ENCODE assay signal across 8 mouse cellular contexts in genomic region chr14:62331866-62332619, GRCm38 (mm10). TPM values are rescaled to one million over a fixed set of nuclear protein-coding genes. Genes with fewer than 3 reads are reported as not detected.
DNase-seq lines count a peak whose midpoint lies in the region; ATAC-seq lines count a peak whose summit lies in the region.

No protein-coding gene starts in this region.

- peak overlapping the region; percentile 73 for H3K4me2 ChIP-seq in hindbrain, embryonic 16.5 days (ENCODE audit: low read length)

- H3K27ac ChIP-seq in hindbrain, embryonic 16.5 days (ENCODE audit: low read depth, low read length), result peak overlapping the region; percentile 85
- H3K27ac ChIP-seq in macrophage, result peak overlapping the region; percentile 73

- H3K4me3 ChIP-seq in hindbrain, embryonic 16.5 days (ENCODE audit: low read length), result peak overlapping the region; percentile 78
- peak overlapping the region; percentile 72 for H3K4me3 ChIP-seq in macrophage (ENCODE audit: inconsistent target)

- H3K9ac ChIP-seq in hindbrain, embryonic 16.5 days (ENCODE audit: low read depth, low read length), result peak overlapping the region; percentile 83

- under 1% methylated on average over 50 of the region's 62 CpGs for WGBS in hindbrain, embryonic 16.5 days
- under 1% methylated on average over 62 of the region's 62 CpGs for WGBS in macrophage (ENCODE audit: missing documents)

- peaks cover 47% of the 10 kb centered on the region for H3K79me2 ChIP-seq in macrophage (ENCODE audit: inconsistent target)

- peak; percentile 93 for ATAC-seq in hindbrain, embryonic 16.5 days

- H3K9me3 ChIP-seq in hindbrain, embryonic 16.5 days (ENCODE audit: control insufficient read depth, low read length), result no peaks in the 10 kb centered on the region

- H3K27me3 ChIP-seq in hindbrain, embryonic 16.5 days (replicated peaks; ENCODE audit: control insufficient read depth, insufficient read depth, low read length), result no peaks in the 10 kb centered on the region

- H3K4me1 ChIP-seq in hindbrain, embryonic 16.5 days (ENCODE audit: control insufficient read depth, insufficient read depth, low read depth, low read length), result peaks cover 13% of the 10 kb centered on the region

- H3K36me3 ChIP-seq in hindbrain, embryonic 16.5 days (ENCODE audit: control insufficient read depth, insufficient read depth, low read length), result no peaks in the 10 kb centered on the region
- H3K36me3 ChIP-seq in macrophage (ENCODE audit: inconsistent target), result no peaks in the 10 kb centered on the region

- peak; percentile 87 for DNase-seq in R1 (ENCODE audit: low read depth, low spot score)
- peak; percentile 90 to 93 for DNase-seq in cerebellum, postnatal 25 days
- peak; percentile 82 to 83 for DNase-seq in frontal cortex, postnatal 36 days (ENCODE audit: low spot score in 2 of 2)
- DNase-seq in left cerebral cortex, adult 18-20 months (ENCODE audit: low spot score in 2 of 2), result peak; percentile 85 to 90
- peak; percentile 90 for DNase-seq in right cerebral cortex, adult 18-20 months
- peak; percentile 38 for DNase-seq in urinary bladder, postnatal 10 days (ENCODE audit: low spot score)

RNA-seq across cellular contexts. Expression of gene Dleu7, which starts 39.2 kb away (rescaled TPM):
- 15.0 and 21.7 TPM in 2 replicates for polyA plus RNA-seq in hindbrain, embryonic 16.5 days (2015; fragmentation: Nextera tagmentation; extraction: Ambion mirVana)
- total RNA-seq in left cerebral cortex, adult 18-20 months (2021), result 1 to 10 TPM; 6.0 to 7.0 TPM
- total RNA-seq in macrophage (2018; cell fraction: chromatin; rRNA removed), result not detected
- total RNA-seq in macrophage (2018; cell fraction: cytosol; rRNA removed), result not detected
- total RNA-seq in macrophage (2018; cell fraction: nucleus; rRNA removed), result not detected
- not detected in 3 replicates for polyA plus RNA-seq in macrophage (2018)

RNA-seq across cellular contexts. Expression of gene Rnaseh2b, which starts 39.7 kb away (rescaled TPM):
- polyA plus RNA-seq in hindbrain, embryonic 16.5 days (2015; fragmentation: Nextera tagmentation; extraction: Ambion mirVana), result 28.1 and 28.9 TPM in 2 replicates
- 10 to 100 TPM in 1 of 2 experiments, 1 to 10 TPM in 1; 8.2 to 10.8 TPM for total RNA-seq in left cerebral cortex, adult 18-20 months (2021)
- total RNA-seq in macrophage (2018; cell fraction: chromatin; rRNA removed), result 10 to 100 TPM in 23 of 26 experiments, 1 to 10 TPM in 3; 7.2 to 37.6 (median 16.3) TPM
- total RNA-seq in macrophage (2018; cell fraction: cytosol; rRNA removed), result 10 to 100 TPM; 12.0 to 23.6 (median 18.2) TPM
- 10 to 100 TPM in 21 of 26 experiments, 1 to 10 TPM in 5; 8.0 to 21.3 (median 12.3) TPM for total RNA-seq in macrophage (2018; cell fraction: nucleus; rRNA removed)
- 17.4 to 24.0 TPM (median 22.1 TPM) in 3 replicates for polyA plus RNA-seq in macrophage (2018)

Comparison
In these comparisons a context has a peak if more than half of its experiments do, and no peak if none do; other contexts are left out.
1. Peak in every context shown above with its lines: DNase-seq, ATAC-seq, H3K4me3 ChIP-seq and H3K27ac ChIP-seq.
2. DNase-seq: peak in every context shown above with its lines; median percentile 92 in cerebellum, postnatal 25 days; 90 in right cerebral cortex, adult 18-20 months; 88 in left cerebral cortex, adult 18-20 months; 87 in R1; 82 in frontal cortex, postnatal 36 days; 38 in urinary bladder, postnatal 10 days.
3. RNA of gene Dleu7, which starts 39.2 kb away (polyA plus RNA-seq): 15.0 to 21.7 TPM in hindbrain, embryonic 16.5 days; not detected in macrophage; every median in the first group is over 10 times any median in the second.